Mouse (Mus musculus) left cerebral cortex, postnatal 14 days (tissue): ENCODE measurements at regions not wholly inside any gene's neighbourhood (a gene's known extent, or its start where the extent isn't known, plus 50 kb on each side); places are given as distances from the start of the nearest gene placed in this dataset.

Source experiments
- DNase-seq, 2 experiments: peaks; one replicate each; pipeline ENCODE4 v3.0.0; 2021 to 2022; ENCODE audit warnings: low spot score in 2 of 2, mixed read lengths in 1 of 2
- intact Hi-C: fragments of 180-260 bp; cut with DNase I; formaldehyde crosslinking; loops from one replicate; pipeline ENCODE4 v1.15.1; 2025
- microRNA-seq, 2 experiments: library from miRNA; unstranded; fragments of <30 nt; microRNA quantifications; one replicate each; pipeline ENCODE4 v1.2.0; 2022

DNA sequence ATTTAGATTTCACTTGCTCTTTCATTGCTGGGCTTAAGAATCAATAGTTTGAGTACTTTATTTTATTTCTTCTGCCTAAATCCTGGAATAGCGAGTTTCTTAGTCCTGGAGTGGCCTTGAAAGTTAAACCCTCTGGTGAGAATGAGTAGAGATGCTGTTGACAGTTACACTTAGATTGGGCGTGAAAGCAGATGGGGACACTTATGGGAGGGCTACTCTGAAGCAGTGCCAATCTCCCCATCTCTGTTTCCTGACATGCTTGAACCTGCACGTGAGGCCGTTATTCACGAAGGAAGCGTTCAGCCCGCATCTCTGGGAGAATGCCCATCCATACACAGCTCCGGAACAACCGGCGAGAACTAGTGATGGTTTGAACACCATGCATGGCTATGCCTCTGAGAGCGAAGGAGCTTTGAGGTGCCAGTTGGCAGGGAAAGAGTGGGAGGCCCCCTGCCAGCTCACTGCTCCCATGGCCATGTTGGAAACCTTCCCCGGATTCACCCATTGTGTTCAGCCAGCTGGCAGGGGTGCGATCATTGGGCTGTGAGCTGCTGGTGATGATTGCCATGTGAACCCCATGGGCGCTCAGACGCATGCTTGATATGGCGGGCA lies 792.2 kb upstream of the Got2 start:
- DNase-seq: peak; percentile 8 to 22
- intact Hi-C loops: no loop called here

- no peak for DNase-seq
- intact Hi-C loops: no loop called here
Measured at GRCm38 (mm10) chr8:96679510-96679909, 791.2 kb upstream of the Got2 start.

GRCm38 (mm10) chr8:96674703-96675102 lies 786.4 kb upstream of the Got2 start:
- intact Hi-C loops: no loop called here
- DNase-seq: no peak

DNA sequence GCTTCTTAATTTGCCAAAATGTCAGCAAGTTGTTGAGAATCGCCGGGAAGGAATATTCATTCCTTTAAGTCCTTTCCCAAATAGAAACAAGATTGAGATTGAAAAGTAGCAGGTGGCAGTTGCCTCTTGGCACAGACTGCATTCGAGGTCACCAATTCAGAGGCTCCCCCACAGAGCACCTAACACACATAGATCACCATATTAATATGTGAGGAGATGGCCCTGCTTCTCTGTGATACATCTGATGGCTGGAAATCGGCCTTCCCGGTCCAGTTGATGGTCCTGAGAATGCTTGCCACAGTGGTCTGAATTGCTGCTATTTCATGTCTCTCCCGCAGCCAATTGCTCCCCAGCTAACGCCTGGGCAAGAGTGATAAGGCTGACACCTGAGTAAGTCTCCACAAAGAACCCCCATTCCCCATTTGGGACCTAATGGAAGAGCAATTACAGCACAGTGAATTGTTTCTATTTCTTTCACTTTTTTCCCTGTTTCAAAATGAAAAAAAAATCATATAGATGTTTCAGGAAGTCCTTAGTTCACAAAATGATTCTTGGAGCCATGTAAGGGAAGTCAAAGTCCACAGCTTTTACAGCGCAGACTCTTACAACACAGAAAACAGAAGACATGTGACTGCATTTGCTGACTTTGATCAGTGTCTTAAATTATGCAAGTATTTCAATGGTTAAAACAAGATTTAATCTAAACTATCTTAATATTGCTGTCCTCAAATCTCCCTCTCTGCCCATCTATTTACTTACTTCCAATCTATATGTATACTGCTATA lies 768.3 kb upstream of the Got2 start:
- no peak for DNase-seq

GRCm38 (mm10) chr8:96647743-96648142 lies 759.4 kb upstream of the Got2 start:
- intact Hi-C loops: no loop called here
- DNase-seq: no peak

More for the DNA sequence above, 768.3 kb upstream of the Got2 start:
- intact Hi-C loops: no loop called here

Small RNA genes in the stretch of these regions (microRNA-seq; reads per million reads assigned to microRNA genes)
- 0 reads per million in 2 experiments for gene Gm24132
